Mouse (Mus musculus) natural killer cell, adult 2 months (primary cell): Measurements from ENCODE around the gene Dtymk.
"Not testable (repeated sequence)": the region's sequence is repeated elsewhere in the genome, so short reads cannot be mapped to it uniquely, and the experiment has no call there.

Experiments used
- DNase-seq, 2 experiments: peaks; one replicate each; pipeline ENCODE4 v3.0.0; 2022; ENCODE audit warnings: low spot score in 2 of 2

Gene Dtymk

GRCm38 (mm10) chr1:93805221-93805951, 3.7 kb upstream of the Dtymk start:
- peak in 1 of 2 experiments; percentile 3 for DNase-seq

- no peak for DNase-seq
Observed at GRCm38 (mm10) chr1:93804818-93805217, 3.1 kb upstream of the Dtymk start.

GRCm38 (mm10) chr1:93803556-93804507, 2.1 kb upstream of the Dtymk start, which contains the start of gene Ing5:
Gene Ing5, plus strand, starts transcription at chr1:93803965.
- DNase-seq: peak; percentile 99

- DNase-seq: no peak
Observed at GRCm38 (mm10) chr1:93802771-93803170, 1.0 kb upstream of the Dtymk start.

GRCm38 (mm10) chr1:93800670-93801503, 847 bp downstream of the Dtymk start:
- no peak for DNase-seq

GRCm38 (mm10) chr1:93795886-93796285, 5.8 kb downstream of the Dtymk start:
- DNase-seq: no peak

- no peak for DNase-seq
Observed at GRCm38 (mm10) chr1:93794526-93794925, 7.2 kb downstream of the Dtymk start.

- no peak for DNase-seq
Observed at GRCm38 (mm10) chr1:93786912-93787311, 14.8 kb downstream of the Dtymk start.

GRCm38 (mm10) chr1:93776686-93777085, 25.0 kb downstream of the Dtymk start:
- no peak for DNase-seq

- DNase-seq: no peak
Observed at GRCm38 (mm10) chr1:93769901-93770300, 31.8 kb downstream of the Dtymk start.

- DNase-seq: no peak
Observed at GRCm38 (mm10) chr1:93767600-93767999, 34.1 kb downstream of the Dtymk start.

GRCm38 (mm10) chr1:93764871-93765591, 36.7 kb downstream of the Dtymk start:
- no peak for DNase-seq

GRCm38 (mm10) chr1:93763531-93763930, 38.2 kb downstream of the Dtymk start:
- not testable (repeated sequence) for DNase-seq

- DNase-seq: no peak
Observed at GRCm38 (mm10) chr1:93760076-93760475, 41.7 kb downstream of the Dtymk start.

- DNase-seq: no peak
Observed at GRCm38 (mm10) chr1:93756154-93756553, 45.6 kb downstream of the Dtymk start.

GRCm38 (mm10) chr1:93755618-93756017, 46.1 kb downstream of the Dtymk start:
- DNase-seq: no peak

- DNase-seq: no peak
Observed at GRCm38 (mm10) chr1:93755291-93755610, 46.5 kb downstream of the Dtymk start.

GRCm38 (mm10) chr1:93754573-93755290, 47.0 kb downstream of the Dtymk start, which contains the start of gene Thap4:
Gene Thap4, minus strand, starts transcription at chr1:93754864.
- DNase-seq: peak; percentile 75 to 81

GRCm38 (mm10) chr1:93753911-93754572, 47.7 kb downstream of the Dtymk start:
- peak; percentile 8 to 18 for DNase-seq

- no peak for DNase-seq
Observed at GRCm38 (mm10) chr1:93751290-93751689, 50.4 kb downstream of the Dtymk start, which contains the start of gene Atg4b. Gene Atg4b, plus strand, starts transcription at chr1:93751500.
